Mouse (Mus musculus): Measurements from ENCODE around the gene Slc16a10.

Slc16a10 gene

DNA sequence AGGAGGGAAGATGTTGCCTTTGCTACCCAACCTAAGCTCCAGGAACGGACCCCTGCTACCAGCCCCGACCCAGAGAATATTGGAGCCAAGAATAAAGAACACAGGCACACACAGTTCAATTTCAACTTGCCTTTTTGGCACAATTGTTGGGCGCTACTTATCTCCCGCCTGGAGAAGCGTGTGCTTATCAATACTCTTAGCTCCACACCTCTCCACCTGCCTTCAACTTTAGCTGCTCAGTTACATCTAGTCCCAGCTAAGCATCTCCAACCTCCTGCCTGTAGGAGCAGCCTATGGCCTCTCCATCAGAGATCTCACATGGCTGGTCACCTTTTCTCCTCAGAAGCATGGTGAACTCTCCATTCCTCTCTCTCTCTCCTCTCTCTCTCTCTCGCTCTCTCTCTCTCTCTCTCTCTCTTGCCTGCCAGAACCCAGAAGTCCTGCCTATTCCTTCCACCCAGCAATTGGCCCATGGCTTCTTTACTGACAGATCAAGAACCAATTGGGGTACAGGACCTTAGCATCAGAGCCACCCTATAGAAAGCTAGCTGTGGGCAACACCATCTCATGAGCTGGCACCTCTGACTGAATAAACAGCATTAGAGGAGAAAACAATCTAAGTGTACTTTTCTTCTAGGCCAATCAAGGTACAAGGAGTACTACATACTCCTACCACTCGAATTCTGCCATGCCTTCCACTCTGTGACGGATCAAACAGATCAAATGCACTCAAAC, 5.4 kb upstream of the Slc16a10 start:
- peak; percentile 65 for DNase-seq

DNA sequence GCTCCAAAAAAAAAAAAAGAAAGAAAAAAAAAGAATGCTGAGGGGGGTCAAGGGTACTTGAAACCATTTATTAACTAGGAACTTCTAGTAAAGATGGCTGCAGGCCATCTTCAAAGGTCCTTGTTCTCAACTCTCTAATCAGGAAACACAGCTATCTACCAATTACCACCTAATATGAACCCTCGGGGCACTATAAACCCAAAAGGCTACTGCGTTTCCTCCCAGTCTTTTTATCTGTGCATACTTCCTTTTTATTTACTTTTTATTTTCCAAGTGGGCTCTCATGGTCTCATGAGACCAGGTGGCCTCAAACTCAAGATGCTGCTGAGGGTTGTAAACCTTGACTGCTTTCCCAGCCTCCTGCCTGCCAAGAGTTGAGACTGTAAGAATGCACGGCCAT, 4.4 kb upstream of the Slc16a10 start:
- peak; percentile 4 for DNase-seq

DNA sequence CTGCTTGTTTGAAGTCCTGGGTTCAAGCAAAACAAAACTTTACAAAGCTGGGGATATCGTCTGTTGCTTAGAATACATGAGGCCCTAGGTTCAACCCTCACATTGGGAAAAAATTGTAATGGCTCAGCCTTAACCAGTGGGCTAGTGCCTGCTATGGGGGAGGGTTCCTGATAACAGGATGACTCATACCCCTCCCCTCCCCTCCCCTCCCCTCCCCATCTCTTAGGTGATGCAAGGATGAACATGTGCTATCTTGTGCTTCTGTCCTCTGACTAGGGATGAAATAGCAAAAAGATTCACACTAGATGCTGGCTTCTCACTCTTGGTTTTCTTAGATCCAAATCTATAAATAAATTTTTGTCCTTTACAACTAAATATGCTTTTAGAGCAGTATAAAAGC, 2.8 kb upstream of the Slc16a10 start:
- peak; percentile 18 for DNase-seq

DNA sequence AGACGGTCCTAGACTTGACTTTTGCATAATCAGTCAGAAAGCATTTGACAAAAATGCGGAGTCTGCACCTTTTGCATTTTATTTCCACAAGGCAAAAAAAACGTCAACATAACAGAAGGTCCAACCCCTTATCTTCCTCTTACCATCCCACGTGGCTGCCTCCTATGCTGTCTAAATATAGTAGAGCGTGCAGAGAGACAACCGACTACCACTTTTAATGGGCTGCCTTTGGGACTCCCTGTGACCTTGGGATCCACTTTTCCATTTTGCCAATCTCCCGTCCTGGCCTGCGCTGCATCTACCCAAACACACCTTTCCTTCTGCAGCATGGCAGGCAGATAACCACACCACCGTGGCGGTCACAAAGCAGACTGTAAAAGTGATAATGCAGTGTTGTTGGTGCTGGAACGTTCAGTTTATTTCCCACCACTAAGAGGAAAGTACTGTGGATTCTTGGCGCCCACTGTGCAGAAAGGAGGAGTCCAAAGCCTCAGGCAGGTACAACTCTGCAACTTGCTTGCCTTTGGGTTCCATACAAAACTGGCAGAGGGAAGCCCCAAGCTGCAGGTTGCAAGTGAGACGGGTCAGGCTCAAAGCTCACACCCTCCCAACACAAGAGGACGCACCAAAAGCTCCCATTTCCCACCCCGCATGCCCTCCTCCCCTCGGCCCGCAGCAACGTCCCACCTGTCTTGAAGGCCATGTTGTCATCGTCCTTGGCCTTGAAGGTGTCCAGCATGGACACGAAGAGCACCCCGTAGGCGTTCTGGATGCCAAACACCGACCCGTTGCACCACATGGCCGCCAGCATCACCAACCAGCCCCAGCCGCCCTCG, 824 bp downstream of the Slc16a10 start:
- DNase-seq: peak; percentile 95

DNA sequence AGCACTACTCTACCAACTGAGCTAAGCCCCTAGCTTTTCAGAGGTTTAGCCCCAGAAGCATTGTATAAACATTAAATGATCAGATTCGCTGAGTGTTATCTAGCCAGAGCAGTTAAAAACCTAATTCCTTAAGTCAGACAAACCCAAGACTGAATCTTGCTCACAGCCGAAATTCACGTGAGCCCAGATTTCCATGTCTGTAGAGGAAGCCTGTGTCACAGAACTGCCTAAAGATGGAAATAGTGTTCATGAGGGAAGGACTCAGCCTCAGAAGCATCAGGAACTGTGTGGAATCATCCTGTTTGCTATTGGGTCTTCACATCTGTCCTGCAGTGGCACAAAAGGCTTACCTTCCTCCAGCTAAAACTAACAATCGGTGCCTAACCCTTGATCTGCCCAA, 2.4 kb downstream of the Slc16a10 start:
- DNase-seq: peak; percentile 65

DNA sequence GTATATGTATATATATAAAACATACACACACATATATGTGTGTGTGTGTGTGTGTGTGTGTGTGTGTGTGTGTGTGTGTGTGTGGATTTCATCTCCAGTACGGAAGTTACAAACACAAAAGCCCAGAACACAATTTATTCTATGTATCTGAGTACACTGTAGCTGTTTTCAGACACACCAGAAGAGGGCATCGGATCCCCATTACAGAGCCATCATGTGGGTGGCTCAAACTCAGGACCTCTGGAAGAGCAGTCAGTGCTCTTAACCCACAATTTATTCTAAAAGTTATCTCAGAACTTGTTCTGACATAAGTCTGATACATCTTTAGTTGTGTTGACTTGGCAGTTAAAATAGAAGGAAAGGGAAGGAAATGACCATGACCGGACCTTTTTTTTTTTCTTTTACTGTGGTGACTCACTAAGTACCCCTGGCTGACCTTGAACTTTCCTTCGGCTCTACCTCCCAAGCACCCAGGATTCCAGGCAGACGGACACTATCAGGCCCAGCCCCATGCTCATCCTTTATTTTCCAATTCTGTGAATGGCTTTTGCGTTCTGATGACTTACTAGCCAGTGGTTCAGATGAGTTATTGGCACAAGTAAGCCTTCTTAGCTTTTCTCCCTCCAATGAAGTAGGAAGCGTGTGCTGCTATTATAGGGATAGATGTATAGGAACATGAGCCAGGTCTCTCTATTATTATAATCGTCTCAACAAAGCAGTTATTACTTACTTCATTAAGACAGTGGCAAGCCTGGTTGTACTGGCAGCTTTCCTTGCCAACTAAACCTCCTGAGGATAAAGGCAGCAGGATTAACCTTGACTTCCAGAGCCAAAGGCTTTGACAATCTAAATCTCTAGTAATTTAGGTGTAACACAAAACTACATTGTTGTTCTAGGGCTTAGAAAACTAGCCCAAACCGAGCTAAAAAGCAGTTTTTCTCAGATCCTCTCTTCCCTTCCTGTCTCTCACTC, 6.0 kb downstream of the Slc16a10 start:
- peak; percentile 51 for DNase-seq

DNA sequence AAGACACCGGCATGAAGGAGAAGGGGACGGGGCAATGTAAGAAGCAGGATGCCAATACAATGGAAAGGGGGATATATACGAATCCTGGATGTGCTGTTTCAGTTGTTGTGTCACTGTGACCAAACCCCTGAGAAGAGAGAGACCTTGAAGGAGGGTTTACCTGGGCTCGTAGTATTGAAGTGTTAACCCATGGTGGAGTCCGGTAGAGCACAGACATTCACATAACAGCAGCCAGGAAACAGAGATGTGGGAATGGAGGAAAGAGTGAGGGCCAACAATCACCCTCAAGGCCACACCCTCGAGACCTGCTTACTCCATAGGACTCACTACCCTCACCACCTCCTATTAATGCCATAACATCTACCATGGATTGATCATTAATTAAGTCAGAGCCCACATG, 7.2 kb downstream of the Slc16a10 start:
- DNase-seq: peak; percentile 61

DNA sequence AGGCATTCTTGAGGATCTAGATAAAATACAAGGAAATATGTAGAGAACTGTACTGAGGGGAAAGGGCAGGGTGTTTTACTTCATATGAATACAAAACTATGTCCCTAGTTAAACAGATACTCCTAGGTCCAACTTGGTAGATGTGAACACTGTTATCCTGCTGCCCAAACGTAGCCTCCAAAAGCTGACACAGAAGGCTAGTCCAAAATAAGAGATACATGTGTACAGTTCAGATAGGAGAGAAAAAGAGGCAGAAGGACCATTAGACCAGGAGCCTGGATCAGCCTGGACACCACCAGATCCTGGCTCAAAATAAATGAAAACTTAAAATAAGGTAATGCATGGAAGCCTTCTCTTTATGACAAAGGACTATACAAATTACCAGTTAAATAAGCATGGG, 8.4 kb downstream of the Slc16a10 start:
- no peak for DNase-seq

DNA sequence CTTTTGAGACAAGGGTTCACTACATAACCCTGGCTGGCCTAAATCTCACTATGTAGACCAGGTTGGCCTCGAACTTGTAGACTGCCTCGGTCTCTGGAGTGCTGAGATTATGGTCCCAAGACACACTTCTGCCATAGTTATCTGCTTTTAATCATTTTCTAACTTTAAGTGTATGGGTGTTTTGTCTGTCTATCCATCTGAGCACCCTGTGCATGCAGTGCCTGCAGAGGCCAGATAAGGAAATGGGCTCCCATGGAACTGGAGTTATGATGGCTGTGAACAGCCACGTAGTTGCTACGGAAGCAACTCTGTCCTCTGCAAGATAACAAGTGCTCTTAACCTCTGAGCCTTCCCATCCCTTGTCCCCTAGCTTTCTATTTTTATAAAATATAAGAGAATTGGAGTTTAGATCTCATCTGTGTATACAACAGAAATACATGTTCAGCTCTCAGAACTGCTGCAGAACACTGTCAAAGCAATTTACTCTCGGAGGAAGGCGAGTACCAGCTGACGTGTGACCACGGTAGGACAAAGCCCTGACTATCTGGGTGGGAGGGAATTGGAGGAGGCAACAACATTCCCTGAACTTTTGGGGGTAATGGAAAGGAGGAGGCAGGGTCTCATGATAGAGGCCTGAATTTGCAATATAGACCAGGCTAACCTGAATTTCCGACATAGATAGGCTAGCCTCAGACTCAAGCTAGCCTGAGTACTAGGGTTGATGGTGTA, 10.2 kb downstream of the Slc16a10 start:
- peak; percentile 61 for DNase-seq

DNA sequence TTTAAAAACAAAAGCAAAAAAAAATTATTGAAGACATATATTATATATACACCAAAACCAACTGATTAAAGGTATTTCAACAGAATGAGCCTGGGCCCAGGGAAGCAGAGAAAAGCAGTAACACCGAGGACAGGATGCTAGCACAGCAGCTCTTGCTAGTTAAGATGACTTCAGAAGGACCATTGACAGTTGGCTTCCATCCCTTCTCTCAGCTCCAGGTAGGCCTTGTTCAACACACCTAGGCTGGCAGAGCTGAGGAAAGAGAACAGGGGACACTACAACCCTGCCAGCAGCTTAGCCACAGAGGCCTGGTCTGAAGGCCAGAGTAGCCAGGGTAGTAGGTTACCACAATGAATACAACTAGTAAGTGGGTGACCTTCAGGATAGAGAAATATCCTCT, 11.9 kb downstream of the Slc16a10 start:
- DNase-seq: peak; percentile 75

DNA sequence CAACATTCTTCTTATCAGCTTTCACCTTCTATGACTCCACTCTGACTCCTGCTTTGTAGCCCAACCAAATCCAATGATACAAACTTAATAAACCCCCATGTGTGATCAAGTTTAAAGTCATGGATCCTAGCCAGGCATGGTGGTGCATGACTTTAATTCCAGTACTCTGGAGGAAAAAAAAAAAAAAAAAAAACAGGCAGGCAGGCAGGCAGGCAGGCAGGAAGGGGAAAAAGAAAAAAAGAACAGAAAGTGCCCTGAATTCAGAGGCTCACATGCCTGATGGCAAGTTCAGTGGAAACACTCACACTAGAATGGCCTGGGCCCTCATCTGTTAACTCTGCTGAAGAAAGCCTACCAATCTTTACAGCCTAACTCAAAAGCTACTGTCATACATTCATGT, 12.9 kb downstream of the Slc16a10 start:
- DNase-seq: peak; percentile 76

DNA sequence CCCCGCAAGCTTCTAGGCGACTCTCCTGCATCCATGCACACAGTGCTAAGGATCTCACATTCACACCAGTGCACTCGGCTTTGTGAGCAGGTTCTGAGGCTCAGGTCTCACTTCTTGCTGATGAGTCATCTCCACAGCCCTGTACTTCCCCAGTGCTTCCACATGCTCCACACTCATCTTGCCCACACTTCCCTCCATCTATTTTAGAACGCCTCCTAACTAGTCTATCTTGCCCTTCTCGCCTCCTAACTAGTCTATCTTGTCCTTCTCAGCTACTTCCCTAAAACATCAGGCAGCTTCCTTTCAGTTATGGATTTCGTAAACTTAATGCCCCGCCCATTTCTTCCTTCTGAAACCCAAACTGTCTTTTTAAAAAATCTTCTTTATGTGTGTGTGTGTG, 13.6 kb downstream of the Slc16a10 start:
- DNase-seq: peak; percentile 94

DNA sequence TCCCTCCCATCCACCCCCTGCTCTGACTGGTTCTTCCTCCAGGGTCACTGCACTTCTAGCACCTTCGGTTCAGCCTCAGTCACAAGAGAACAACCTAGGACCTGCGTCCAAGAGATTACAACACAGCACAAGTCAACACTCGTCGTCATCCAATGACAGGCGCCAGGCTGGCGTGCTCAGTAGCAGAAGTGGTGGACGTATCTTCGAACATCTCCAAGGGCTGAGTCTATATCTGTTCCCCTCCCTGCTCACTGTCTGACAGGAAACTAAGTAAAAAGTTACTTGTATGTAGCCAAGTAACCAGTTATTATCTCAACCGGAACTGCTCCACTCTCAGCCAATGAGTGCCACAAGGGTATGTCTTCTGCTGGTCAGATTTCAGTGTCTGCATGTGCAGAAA, 16.9 kb downstream of the Slc16a10 start:
- DNase-seq: peak; percentile 97

DNA sequence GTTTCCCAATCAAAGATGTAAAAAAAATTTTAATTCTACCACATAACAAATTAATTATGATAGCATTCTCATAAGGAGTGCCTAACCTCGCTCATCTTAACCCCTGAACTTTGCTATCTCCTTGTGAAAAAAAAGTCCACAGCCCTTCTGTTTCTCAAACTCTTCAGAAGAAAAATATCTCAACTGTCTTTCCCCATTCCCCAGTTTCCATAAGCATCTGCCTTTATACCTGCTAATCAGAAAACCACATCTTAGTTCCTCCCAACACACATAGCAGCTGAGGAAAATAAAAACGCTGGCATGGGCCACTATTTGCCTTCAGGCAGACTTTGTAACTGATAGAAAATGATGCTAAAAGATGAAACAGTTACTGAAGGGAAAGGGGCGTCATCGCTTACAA, 17.5 kb downstream of the Slc16a10 start:
- no peak for DNase-seq

DNA sequence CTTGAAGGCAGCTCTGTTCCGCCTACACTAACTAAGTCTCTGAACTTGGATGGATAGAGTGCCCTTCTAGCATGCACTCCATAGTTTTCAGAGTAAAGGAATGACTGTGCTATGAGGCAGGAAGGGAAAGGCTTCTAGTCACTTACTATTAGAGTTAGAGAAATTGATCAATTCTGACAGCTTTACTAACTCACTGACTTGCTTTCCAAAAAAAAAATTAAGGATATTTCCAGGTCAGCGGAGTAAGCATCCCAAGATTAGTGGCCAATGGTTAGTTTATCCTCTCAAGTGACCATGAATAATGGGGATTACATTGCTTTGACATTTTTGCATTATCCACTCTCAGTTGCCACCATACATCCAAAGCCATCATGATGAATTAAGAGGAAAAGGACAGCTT, 18.0 kb downstream of the Slc16a10 start:
- peak; percentile 5 for DNase-seq

DNA sequence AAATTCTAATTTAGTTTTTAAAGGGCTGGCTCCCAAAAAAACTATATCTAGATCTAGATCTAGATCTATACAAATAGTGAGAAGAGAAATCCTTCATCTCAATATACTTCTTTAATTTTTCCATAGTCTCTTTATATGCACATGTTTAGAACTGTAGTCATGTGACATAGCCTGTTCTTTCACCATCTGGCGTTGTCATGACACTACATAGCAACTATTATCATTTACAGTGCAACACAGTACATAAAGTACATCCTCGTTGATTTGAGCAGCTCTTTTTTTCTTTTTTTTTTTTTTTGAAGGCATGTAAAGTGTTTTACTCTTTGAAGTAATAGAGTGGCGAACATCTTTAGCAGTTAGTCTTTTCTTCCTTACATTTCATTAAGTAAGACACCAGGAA, 22.6 kb downstream of the Slc16a10 start:
- no peak for DNase-seq

DNA sequence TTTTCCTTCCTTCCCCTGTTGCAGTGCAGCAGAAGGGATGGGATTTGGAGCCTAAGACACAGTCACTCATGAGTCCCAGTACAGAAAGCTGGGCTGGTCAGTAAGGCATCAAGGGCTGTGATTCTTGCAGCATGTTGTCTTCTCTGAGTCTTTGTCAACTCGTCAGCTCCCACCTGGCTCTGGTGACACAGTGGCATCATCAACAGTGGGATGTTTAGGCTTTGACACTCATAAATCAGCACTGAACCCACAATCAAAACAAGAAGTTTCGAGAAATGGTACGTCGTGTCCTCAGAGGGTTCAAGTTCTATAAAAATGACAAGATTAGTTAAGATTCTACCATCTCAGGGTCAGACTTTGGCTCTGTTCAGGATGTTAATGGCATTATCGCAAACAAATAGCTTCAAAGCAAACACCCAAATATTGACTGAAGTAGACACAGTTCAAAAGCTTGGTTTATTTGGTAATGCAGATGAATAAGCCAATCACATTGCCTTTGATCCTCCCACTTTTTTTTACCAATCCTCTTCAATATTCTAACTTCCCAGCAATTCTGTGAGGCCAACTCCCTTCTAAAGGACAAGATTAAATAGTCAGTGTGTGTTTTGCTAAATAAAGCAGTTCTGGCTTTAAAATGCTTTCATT, 23.2 kb downstream of the Slc16a10 start:
- DNase-seq: peak; percentile 62

DNA sequence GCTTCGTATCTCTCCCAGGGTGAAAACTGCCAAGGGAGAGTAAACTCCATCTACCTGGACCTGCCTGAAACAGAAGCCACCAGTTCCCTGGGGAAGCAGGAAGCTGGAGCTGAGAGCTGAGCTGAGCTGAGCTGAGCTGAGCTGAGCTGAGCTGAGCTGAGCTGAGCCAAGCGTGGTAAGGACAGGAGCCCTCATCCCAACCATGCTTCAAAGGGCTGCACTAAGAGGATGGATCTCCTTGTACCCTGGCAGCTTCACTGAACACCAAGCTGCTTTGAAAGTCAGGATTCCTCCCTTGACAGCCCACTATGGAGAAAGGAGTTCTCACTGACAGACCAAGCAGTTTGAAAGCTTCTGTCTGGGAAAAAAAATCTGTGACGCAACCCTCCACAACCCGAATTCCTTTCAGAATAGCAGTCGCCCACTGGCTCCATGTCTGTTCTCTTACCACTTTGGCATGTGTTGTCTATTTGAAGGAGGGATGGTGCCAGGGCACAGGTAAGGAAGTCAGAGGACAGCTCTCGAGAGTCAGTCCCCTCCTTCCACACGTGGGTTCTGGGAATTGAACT, 28.5 kb downstream of the Slc16a10 start:
- DNase-seq: peak; percentile 79

DNA sequence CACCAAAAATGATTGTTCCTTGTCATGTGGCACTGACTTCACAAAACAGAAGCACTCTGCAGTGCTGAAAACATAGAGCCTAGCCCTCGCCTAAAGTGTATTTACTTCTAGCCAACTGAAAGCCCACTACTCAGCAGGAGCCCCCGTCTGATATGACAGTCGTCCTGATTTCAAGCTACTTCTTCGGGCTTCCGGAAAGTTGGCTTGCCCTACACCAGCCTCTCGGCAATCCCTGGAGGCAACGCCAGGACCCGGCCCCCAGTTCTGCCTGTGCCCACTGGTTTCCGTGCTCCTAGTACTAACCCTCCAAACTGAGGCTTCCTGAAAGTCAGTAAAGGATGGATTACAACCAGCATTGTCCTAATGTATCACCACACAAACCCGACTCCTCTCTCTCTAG, 29.8 kb downstream of the Slc16a10 start:
- DNase-seq: peak; percentile 82

DNA sequence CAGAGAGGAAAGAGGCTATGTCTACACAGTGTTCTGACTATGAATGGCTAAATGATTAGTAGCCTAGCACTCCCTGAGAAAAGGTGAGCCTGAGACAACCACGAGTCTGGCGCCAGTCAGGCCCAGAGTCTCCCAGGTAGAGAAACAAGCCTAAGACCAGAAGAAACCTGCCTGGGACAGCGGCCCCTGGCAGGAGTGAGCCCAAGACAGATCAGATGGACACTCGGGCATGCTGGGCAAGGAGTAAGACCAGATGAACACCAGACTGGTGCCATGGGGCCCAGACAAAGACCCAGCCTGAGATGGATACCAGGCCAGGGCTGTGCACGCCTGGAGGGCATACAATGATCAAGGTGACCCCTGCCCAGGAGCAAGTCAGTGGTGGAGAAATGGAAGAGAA, 32.5 kb downstream of the Slc16a10 start:
- DNase-seq: peak; percentile 88

DNA sequence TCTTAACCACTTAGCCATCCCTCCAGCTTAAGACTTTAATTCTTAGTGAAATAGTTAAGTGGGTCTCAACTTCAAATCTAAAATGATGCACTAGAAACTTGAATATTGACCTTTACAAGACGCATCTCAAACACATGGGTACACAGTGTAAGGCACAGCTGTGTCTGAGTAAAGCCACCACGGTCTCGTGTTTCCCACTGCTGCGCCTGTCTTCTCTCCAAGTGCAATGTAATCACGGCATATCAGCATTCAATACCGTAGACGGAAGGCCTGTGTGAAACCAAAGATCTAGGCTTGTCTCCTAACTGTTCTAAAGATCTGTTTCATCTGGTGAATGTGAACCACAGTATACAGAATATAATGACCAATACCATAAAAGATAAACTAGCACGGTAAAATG, 33.1 kb downstream of the Slc16a10 start:
- DNase-seq: peak; percentile 75

DNA sequence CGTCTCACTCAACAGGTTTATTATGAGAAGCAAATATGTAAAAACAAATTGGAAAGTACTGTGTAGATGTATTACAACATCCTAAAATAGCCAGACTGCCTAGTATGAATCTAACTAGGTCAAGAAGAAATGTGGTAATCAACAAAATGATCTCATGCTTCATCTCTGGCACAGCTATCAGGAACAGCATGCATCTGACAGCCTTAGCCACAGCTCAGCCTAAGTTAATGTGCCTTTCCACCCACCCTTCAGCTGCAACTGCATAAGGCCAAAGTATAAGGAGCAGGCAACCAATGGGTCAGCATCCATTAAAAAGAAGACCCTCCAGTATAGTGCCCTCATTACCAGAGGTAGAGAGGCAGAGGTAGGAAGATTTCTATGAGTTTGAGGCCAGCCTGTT, 34.1 kb downstream of the Slc16a10 start:
- DNase-seq: peak; percentile 94
